Mouse (Mus musculus) heart, embryonic 16.5 days (tissue): ENCODE results near the gene Sox5. TPM values are rescaled to one million over a fixed set of nuclear protein-coding genes. Genes with fewer than 3 reads are reported as not detected.

Experiments used
- ATAC-seq: fragments of 200-750 bp; cut with Nextera tagmentation; replicated peaks from 2 replicates; pipeline ENCODE4 v1.8.0; 2017; ENCODE audit warnings: moderate number of reproducible peaks; ENCODE audit not compliant: insufficient read depth, low FRiP score; ENCODE audit errors: extremely low read depth
- H3K27ac ChIP-seq: fragments of 300-500 bp; sonication (generic); 2 replicates; pipeline ENCODE4 v1.5.1; 2014; ENCODE audit warnings: mild to moderate bottlenecking, low read length, control low read depth, moderate library complexity
- H3K27me3 ChIP-seq: fragments of 300-500 bp; sonication (generic); 2 replicates; pipeline ENCODE4 v1.6.1; 2014; ENCODE audit warnings: low read length, mixed read lengths; ENCODE audit not compliant: control insufficient read depth, insufficient read depth
- H3K36me3 ChIP-seq: fragments of 300-500 bp; sonication (generic); 2 replicates; pipeline ENCODE4 v1.6.1; 2014; ENCODE audit not compliant: control insufficient read depth, insufficient read depth
- H3K4me1 ChIP-seq: fragments of 300-500 bp; sonication (generic); 2 replicates; pipeline ENCODE4 v1.6.1; 2014; ENCODE audit warnings: low read length, mixed read lengths; ENCODE audit not compliant: control insufficient read depth, insufficient read depth
- H3K4me2 ChIP-seq: fragments of 300-500 bp; sonication (generic); 2 replicates; pipeline ENCODE4 v1.6.1; 2014; ENCODE audit warnings: low read depth, mild to moderate bottlenecking, control low read depth, low read length
- H3K4me3 ChIP-seq: fragments of 300-500 bp; sonication (generic); 2 replicates; pipeline ENCODE4 v1.5.1; 2014; ENCODE audit warnings: mild to moderate bottlenecking, control low read depth, low read length
- H3K9ac ChIP-seq: fragments of 300-500 bp; sonication (generic); 2 replicates; pipeline ENCODE4 v1.6.1; 2014; ENCODE audit warnings: low read length, control low read depth
- H3K9me3 ChIP-seq: fragments of 300-500 bp; sonication (generic); replicated peaks from 2 replicates; pipeline ENCODE4 v1.6.1; 2016; ENCODE audit warnings: low read length; ENCODE audit not compliant: control insufficient read depth
- WGBS: fragments of 180-500 bp; shearing (Covaris S2); extraction: QIAGEN DNeasy Blood & Tissue Kit; methylation state at CpG from one replicate; pipeline ENCODE4 v1.1.7; 2014; 5-methylcytosine and 5-hydroxymethylcytosine counted together
- polyA plus RNA-seq: library from polyadenylated mRNA; unstranded; fragments of >200 nt; fragmentation: Nextera tagmentation; extraction: Ambion mirVana; gene quantifications from 2 replicates; pipeline ENCODE4 v1.2.1, GENCODE M21; 2015

Gene Sox5
- polyA plus RNA-seq, 1 experiment from 2014 or later, result 8.8 TPM

DNA sequence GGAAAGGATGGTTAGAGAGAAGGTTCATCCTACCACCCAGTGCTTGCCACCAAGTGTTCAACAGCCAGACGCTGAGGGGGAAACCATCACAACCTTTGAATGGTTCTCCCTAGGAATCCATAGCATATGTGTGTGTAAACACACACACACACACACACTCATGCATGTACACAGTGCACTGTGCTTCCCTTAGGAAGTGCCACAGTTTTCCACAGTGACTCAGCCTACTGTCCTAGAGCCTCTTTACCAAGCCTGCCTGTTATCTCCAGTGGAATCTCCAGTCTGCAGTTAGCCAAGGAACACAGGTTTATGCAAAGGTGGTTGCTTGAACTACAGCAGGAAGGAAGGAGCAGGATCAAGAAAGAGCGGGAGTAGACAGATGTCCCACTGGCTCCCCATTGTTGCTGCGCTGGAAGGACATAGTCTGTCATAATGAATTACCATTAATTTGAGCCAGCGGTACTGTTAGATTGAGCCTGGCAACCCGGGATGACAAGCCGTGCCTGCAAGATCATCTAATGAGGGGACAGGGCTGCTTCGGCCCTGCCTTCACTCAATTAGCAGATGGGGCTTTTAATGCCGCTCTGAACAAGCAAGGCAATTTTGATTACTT lies 335.9 kb downstream of the Sox5 start:
- H3K4me1 ChIP-seq, result no peaks in the 10 kb centered on the region
- no peak for ATAC-seq
- H3K9ac ChIP-seq, result no peak overlapping the region
- no peaks in the 10 kb centered on the region for H3K36me3 ChIP-seq
- no peak overlapping the region for H3K4me3 ChIP-seq
- H3K27me3 ChIP-seq, result no peaks in the 10 kb centered on the region
- no peak overlapping the region for H3K27ac ChIP-seq
- H3K4me2 ChIP-seq, result no peak overlapping the region
- WGBS, result 83% methylated on average over 8 of the region's 8 CpGs
- no peaks in the 10 kb centered on the region for H3K9me3 ChIP-seq

DNA sequence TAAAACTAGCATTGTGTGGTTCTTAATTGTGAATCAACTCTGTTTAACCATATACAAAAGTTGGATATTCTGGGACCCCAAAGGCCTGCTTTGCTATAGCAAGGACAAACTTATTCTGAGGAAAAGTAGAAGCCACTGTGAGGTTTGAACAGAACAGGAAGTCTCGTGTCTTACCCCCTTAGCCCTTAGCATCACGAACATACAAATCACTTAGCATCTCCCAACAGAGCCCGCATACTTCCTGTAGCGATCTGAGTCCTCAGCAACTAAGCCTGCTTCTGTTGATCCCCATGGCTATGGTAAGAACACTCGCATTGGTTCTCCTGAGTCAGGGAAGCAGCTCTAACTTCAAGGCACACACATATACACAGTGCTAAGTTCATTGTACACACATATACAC lies 337.4 kb downstream of the Sox5 start:
- Histone ChIP-seq H3K4me2 (no peak overlapping the region), H3K4me3 (no peak overlapping the region), H3K9me3 (no peaks in the 10 kb centered on the region), H3K4me1 (no peaks in the 10 kb centered on the region), H3K9ac (no peak overlapping the region), H3K27ac (no peak overlapping the region), H3K36me3 (no peaks in the 10 kb centered on the region), H3K27me3 (no peaks in the 10 kb centered on the region)
- WGBS, result 69% methylated on average over 5 of the region's 5 CpGs
- no peak for ATAC-seq

DNA sequence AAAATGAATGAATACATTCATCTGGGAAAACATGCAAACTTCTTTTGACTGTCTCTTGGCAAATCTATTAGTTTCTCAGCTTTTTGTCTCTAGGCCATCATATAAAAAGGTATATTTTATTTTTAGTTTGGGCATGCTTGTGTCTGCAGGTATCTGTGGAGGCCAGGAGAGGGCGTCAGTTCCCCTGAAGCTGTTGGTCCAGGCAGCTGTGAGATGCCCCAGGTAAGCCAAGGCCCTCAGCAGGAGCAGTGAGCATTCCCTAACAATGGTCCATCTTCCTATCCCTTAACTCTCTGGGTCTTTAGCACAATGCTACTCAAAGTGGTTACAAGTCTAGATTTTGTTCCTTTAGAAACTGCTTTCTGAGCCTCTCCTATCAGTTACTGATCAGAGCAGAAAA lies 338.1 kb downstream of the Sox5 start:
- Histone ChIP-seq H3K9me3 (no peaks in the 10 kb centered on the region), H3K4me1 (no peaks in the 10 kb centered on the region), H3K27ac (no peak overlapping the region), H3K9ac (no peak overlapping the region), H3K4me2 (no peak overlapping the region), H3K27me3 (no peaks in the 10 kb centered on the region), H3K36me3 (no peaks in the 10 kb centered on the region), H3K4me3 (no peak overlapping the region)
- ATAC-seq, result no peak
- 69% methylated on average over 1 of the region's 1 CpGs for WGBS

DNA sequence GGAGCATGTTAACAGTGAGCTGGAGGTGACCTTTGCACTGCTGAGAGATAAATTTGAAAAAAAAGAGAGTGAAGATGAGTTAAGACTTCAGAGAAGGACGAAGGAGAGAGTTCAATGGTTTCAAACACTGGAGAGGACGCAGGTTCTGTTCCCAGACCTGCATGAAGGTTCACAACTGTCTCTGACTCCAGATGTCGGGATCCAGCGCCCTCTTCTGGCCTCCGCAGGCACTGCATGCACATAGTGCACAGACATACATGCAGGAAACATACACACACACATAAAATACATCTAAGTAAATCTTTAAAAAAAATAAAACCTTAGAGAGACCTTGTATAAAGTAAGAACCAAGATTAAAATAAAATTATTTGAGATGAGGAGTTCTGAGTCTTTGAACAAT lies 352.5 kb downstream of the Sox5 start:
- 67% methylated on average over 5 of the region's 5 CpGs for WGBS
- H3K9ac ChIP-seq, result no peak overlapping the region
- H3K9me3 ChIP-seq, result peaks cover 2% of the 10 kb centered on the region; the same call in 1 of the 2 replicates
- H3K4me3 ChIP-seq, result no peak overlapping the region
- H3K36me3 ChIP-seq, result no peaks in the 10 kb centered on the region
- no peaks in the 10 kb centered on the region for H3K4me1 ChIP-seq
- ATAC-seq, result no peak
- no peak overlapping the region for H3K4me2 ChIP-seq
- H3K27ac ChIP-seq, result no peak overlapping the region
- no peaks in the 10 kb centered on the region for H3K27me3 ChIP-seq

DNA sequence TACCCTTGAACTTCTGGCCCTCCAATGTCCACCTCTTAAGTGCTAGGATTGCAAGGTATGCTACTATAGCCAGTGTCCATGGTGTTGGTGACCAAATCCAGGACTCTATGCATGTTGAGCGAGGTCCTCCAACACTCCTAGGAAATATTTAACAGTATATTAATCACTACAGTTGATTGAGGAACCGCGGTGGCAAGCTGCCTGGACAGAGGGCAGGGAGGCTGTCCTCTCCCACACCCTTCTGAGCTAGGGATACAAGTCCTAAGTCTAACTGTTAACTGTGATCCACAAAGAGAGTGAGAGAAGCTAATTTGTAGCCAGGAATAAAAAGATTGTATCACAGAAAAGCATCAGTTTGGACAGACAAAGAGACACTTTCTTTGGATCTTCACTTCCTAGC lies 373.7 kb downstream of the Sox5 start:
- WGBS, result 79% methylated on average over 3 of the region's 3 CpGs
- Histone ChIP-seq H3K9me3 (no peaks in the 10 kb centered on the region), H3K4me3 (no peak overlapping the region), H3K4me1 (no peaks in the 10 kb centered on the region), H3K36me3 (no peaks in the 10 kb centered on the region), H3K4me2 (no peak overlapping the region), H3K27ac (no peak overlapping the region), H3K9ac (no peak overlapping the region), H3K27me3 (no peaks in the 10 kb centered on the region; the same call in 1 of the 2 replicates)
- ATAC-seq, result no peak

DNA sequence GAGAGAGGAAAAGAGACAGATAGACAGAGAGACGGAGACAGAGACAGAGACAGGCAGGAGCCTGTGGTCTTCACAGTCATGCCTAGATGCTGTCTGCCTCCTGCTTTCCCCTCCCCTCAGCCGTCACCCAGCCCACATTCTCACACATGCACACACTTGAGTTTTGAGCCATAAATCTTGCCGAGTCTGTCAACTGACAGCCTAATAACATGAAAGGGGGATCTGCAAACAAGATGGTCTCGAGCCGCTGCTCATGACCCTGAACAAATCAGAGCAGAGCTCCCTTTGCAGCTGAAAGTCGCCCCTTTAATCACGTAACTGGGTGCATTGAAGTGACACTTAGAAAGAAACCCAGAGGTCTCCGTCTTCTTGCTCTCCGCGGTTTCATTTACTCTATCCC lies 383.7 kb downstream of the Sox5 start:
- no peaks in the 10 kb centered on the region for H3K36me3 ChIP-seq
- no peak overlapping the region for H3K9ac ChIP-seq
- peaks cover 3% of the 10 kb centered on the region; the same call in 1 of the 2 replicates for H3K27me3 ChIP-seq
- no peak overlapping the region for H3K27ac ChIP-seq
- H3K4me2 ChIP-seq, result peak overlapping the region; percentile 27
- 46% methylated on average over 10 of the region's 10 CpGs for WGBS
- ATAC-seq, result no peak
- no peaks in the 10 kb centered on the region for H3K4me1 ChIP-seq
- H3K9me3 ChIP-seq, result no peaks in the 10 kb centered on the region
- no peak overlapping the region for H3K4me3 ChIP-seq

DNA sequence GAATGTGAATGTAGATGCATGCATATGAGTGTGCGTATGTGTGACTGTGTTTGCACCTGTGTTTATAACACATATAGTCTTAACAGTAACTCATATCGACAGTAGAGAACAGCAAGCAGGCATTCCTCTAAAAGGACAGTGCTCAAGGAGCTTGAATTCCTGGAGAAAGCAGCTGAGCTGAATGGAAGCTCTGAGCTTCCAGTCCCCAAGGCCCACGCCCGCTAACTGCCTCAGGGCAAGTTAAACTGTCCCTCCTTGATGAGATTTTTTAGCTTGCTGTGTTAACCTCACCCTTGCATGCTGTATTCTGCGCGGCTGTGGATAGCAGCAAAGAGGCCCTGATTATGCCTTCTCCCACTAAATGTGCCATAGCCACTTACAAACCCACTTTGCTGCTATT lies 388.6 kb downstream of the Sox5 start:
- H3K9ac ChIP-seq, result no peak overlapping the region
- no peak overlapping the region for H3K27ac ChIP-seq
- H3K9me3 ChIP-seq, result no peaks in the 10 kb centered on the region
- ATAC-seq, result no peak
- 84% methylated on average over 6 of the region's 6 CpGs for WGBS
- H3K4me2 ChIP-seq, result no peak overlapping the region
- H3K27me3 ChIP-seq, result peaks cover 3% of the 10 kb centered on the region; the same call in 1 of the 2 replicates
- H3K4me1 ChIP-seq, result no peaks in the 10 kb centered on the region
- no peaks in the 10 kb centered on the region for H3K36me3 ChIP-seq
- H3K4me3 ChIP-seq, result no peak overlapping the region

DNA sequence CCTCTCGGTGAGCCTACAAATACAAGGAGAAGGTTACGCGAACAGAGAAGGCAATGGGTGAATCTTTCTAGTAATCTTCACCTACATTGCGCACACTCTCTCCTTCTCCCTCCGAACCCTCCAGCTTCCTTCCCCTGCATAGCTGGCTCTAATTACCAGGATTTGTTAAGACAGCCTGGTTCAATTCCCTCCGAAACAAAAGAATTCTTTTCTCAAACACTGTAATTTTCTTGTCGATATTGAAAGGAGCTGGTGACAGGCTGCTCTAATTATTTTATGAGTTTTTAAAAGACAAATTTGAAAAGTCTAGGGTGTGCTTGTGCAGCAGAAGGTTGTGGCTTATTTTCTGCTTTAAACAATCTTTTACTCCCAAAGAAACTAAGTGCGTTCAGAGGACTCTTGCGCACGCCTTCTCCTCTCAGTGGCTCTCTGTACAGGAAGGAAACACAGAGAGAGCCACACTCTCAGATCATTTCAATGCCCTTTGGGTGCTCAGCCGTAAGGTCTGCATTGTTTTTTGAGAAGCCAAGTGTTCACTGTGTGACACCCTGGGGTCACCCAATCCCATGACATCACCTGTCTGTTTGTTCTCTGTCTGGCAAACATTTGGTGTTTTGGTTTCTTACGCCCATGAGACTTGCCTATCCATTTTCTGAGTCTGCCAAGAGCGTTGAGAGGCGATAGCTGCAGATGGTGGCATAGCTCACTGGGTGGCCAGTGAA lies 392.3 kb downstream of the Sox5 start:
- Histone ChIP-seq H3K27me3 (no peaks in the 10 kb centered on the region), H3K9ac (no peak overlapping the region), H3K4me2 (no peak overlapping the region), H3K4me3 (no peak overlapping the region), H3K27ac (no peak overlapping the region), H3K36me3 (no peaks in the 10 kb centered on the region), H3K9me3 (no peaks in the 10 kb centered on the region), H3K4me1 (no peaks in the 10 kb centered on the region)
- WGBS, result 83% methylated on average over 14 of the region's 14 CpGs
- no peak for ATAC-seq

DNA sequence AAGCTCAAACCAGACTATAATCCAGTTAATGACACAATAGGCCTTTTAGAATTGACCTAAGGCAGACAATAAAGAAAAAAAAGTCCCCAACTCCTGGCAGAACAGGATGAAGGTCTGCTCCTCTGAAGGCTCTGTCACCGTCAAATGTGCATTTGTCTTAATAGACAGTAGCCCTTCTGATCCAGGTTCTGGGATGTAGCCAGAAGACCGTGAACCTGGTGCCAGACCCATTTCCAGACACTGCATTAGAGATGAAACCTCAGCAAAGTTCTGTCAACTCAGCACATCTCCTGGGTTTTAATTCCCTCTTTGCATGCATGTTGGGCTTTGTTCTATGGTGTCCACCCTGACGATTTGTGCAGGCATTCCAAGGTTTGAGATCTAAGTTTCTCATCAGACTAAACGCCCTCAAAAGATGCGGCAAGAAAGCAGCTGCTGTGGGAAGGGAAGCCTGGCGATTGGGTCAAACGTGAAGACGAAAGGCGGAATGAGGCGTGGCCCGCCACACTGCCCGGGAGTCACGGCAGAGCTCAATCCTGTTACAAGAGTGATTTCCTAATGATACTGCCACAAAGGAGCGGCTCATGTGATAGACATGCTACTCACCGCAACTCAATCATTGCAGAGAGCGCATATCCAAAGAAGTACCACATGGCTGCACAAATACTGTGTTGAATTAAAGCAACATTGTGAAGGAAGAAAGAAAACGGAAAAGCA lies 394.1 kb downstream of the Sox5 start:
- ATAC-seq, result no peak
- no peaks in the 10 kb centered on the region for H3K36me3 ChIP-seq
- no peaks in the 10 kb centered on the region for H3K27me3 ChIP-seq
- no peak overlapping the region for H3K4me2 ChIP-seq
- no peak overlapping the region for H3K9ac ChIP-seq
- WGBS, result 72% methylated on average over 17 of the region's 17 CpGs
- H3K9me3 ChIP-seq, result no peaks in the 10 kb centered on the region
- no peaks in the 10 kb centered on the region for H3K4me1 ChIP-seq
- no peak overlapping the region for H3K27ac ChIP-seq
- no peak overlapping the region for H3K4me3 ChIP-seq
